In genomic region chr5:120674229-120675145, GRCm38 (mm10) we compare ENCODE assay signal across 9 mouse cellular contexts. TPM values are rescaled to one million over a fixed set of nuclear protein-coding genes. Genes with fewer than 3 reads are reported as not detected.
A peak's percentile ranks its signal among the peaks of the same experiment; 100 is the strongest.
DNase-seq lines count a peak whose midpoint lies in the region; ATAC-seq and TF ChIP-seq lines count a peak whose summit lies in the region.
"Had no signal": no experiment of that assay in that cellular context is flagged by ENCODE, and none has a peak within 500 bp of the region (broad histone marks: within the 10 kb centered on the region; RNA-seq: fewer than 3 reads in every experiment).

No protein-coding gene starts in this region.

- H3K36me3 ChIP-seq in kidney, adult 2 months (ENCODE audit: control insufficient read depth, insufficient read depth, low read length): no peaks in the 10 kb centered on the region
- no peaks in the 10 kb centered on the region for H3K36me3 ChIP-seq in hindbrain, embryonic 13.5 days
- H3K36me3 ChIP-seq in neural tube, embryonic 15.5 days: no peaks in the 10 kb centered on the region
- H3K36me3 ChIP-seq: liver, embryonic 15.5 days had no signal

- TF ChIP-seq CTCF in kidney, adult 2 months (conservative IDR thresholded peaks at IDR 0.05; ENCODE audit: insufficient read depth, insufficient read length, low read depth, low read length): no peak

- peak; percentile 25; the same call in 1 of the 2 replicates for ATAC-seq in hindbrain, embryonic 13.5 days (ENCODE audit: low FRiP score)
- ATAC-seq in neural tube, embryonic 15.5 days (ENCODE audit: low FRiP score): no peak
- no peak for ATAC-seq in megakaryocyte-erythroid progenitor cell, adult 5-6 weeks (replicated peaks; ENCODE audit: low FRiP score, low TSS enrichment, poor library complexity, severe bottlenecking)

- no peak overlapping the region for H3K9ac ChIP-seq in hindbrain, embryonic 13.5 days
- H3K9ac ChIP-seq in neural tube, embryonic 15.5 days (replicated peaks): no peak overlapping the region
- H3K9ac ChIP-seq: liver, embryonic 15.5 days had no signal

- H3K27ac ChIP-seq in kidney, adult 2 months (ENCODE audit: insufficient read depth, low read depth, low read length): no peak overlapping the region
- H3K27ac ChIP-seq in hindbrain, embryonic 13.5 days: no peak overlapping the region
- no peak overlapping the region for H3K27ac ChIP-seq in neural tube, embryonic 15.5 days (replicated peaks)
- H3K27ac ChIP-seq: liver, embryonic 15.5 days had no signal

- no peak for TF ChIP-seq POLR2A in kidney, adult 2 months (IDR thresholded peaks at IDR 0.05; ENCODE audit: low read depth, low read length)

- no peaks in the 10 kb centered on the region for H3K27me3 ChIP-seq in kidney, adult 2 months (replicated peaks; ENCODE audit: control insufficient read depth, insufficient read depth, low read length)
- H3K27me3 ChIP-seq in hindbrain, embryonic 13.5 days: 0 out of 2 replicates have a peak, but pooled peaks cover 8% of the 10 kb centered on the region
- peaks cover 3% of the 10 kb centered on the region; the same call in 1 of the 2 replicates for H3K27me3 ChIP-seq in neural tube, embryonic 15.5 days (replicated peaks)

- no peak overlapping the region for H3K4me3 ChIP-seq in kidney, adult 2 months (ENCODE audit: insufficient read depth, low read depth, low read length)
- no peak overlapping the region for H3K4me3 ChIP-seq in hindbrain, embryonic 13.5 days
- H3K4me3 ChIP-seq in neural tube, embryonic 15.5 days (replicated peaks): no peak overlapping the region
- H3K4me3 ChIP-seq: liver, embryonic 15.5 days had no signal

- H3K9me3 ChIP-seq in hindbrain, embryonic 13.5 days: no peaks in the 10 kb centered on the region
- H3K9me3 ChIP-seq in neural tube, embryonic 15.5 days (replicated peaks): no peaks in the 10 kb centered on the region
- H3K9me3 ChIP-seq: liver, embryonic 15.5 days had no signal

- no peaks in the 10 kb centered on the region for H3K4me1 ChIP-seq in kidney, adult 2 months (ENCODE audit: control insufficient read depth, insufficient read depth, low read length)
- H3K4me1 ChIP-seq in hindbrain, embryonic 13.5 days (replicated peaks): peaks cover 12% of the 10 kb centered on the region
- peaks cover 3% of the 10 kb centered on the region for H3K4me1 ChIP-seq in neural tube, embryonic 15.5 days
- H3K4me1 ChIP-seq: liver, embryonic 15.5 days had no signal

- intact Hi-C loops in heart, postnatal 36 days (cut with DNase I): no loop called here

- H3K4me2 ChIP-seq in hindbrain, embryonic 13.5 days: no peak overlapping the region
- H3K4me2 ChIP-seq in neural tube, embryonic 15.5 days: peak overlapping the region; percentile 20; the same call in 1 of the 2 replicates
- H3K4me2 ChIP-seq: liver, embryonic 15.5 days had no signal

- peak; percentile 2 for DNase-seq in kidney, adult 2 months
- no peak for DNase-seq in kidney, adult 18-20 months
- DNase-seq in Muller cell, postnatal 12 days (ENCODE audit: inconsistent ontology term): peak; percentile 45
- DNase-seq in adrenal gland, postnatal 14 days: no peak
- no peak for DNase-seq in heart, postnatal 36 days

- 24% methylated on average over 21 of the region's 21 CpGs for WGBS in kidney, adult 2 months
- WGBS in hindbrain, embryonic 13.5 days: 30% methylated on average over 21 of the region's 21 CpGs
- 29% methylated on average over 21 of the region's 21 CpGs for WGBS in neural tube, embryonic 15.5 days

RNA-seq across cellular contexts. Expression of gene Rasal1, which starts 25.9 kb away (rescaled TPM):
- polyA plus RNA-seq in kidney, adult 2 months (2012; rRNA removed): 2.3 and 3.4 TPM in 2 replicates
- 0.14 TPM in 2 replicates for polyA plus RNA-seq in hindbrain, embryonic 13.5 days (2015; fragmentation: Nextera tagmentation; extraction: Ambion mirVana)
- polyA plus RNA-seq in neural tube, embryonic 15.5 days (2015; fragmentation: Nextera tagmentation; extraction: Ambion mirVana): 0.24 and 0.93 TPM in 2 replicates
- not detected in 2 replicates for total RNA-seq in megakaryocyte-erythroid progenitor cell, adult 5-6 weeks (2014; fragmentation: Nextera tagmentation)
- not detected in 2 replicates for total RNA-seq in megakaryocyte-erythroid progenitor cell, adult 5-6 weeks (2017)
- total RNA-seq in adrenal gland, postnatal 14 days (2021): 8.3 and 13.1 TPM in 2 replicates
- total RNA-seq in heart, postnatal 36 days (2021): not detected

RNA-seq across cellular contexts. Expression of gene Dtx1, which starts 37.2 kb away (rescaled TPM):
- polyA plus RNA-seq in kidney, adult 2 months (2012; rRNA removed): 1.5 and 4.4 TPM in 2 replicates
- 34.5 and 34.8 TPM in 2 replicates for polyA plus RNA-seq in hindbrain, embryonic 13.5 days (2015; fragmentation: Nextera tagmentation; extraction: Ambion mirVana)
- polyA plus RNA-seq in neural tube, embryonic 15.5 days (2015; fragmentation: Nextera tagmentation; extraction: Ambion mirVana): 59.9 and 61.1 TPM in 2 replicates
- 8.7 TPM in 1 of 2 replicates, not detected in the other for total RNA-seq in megakaryocyte-erythroid progenitor cell, adult 5-6 weeks (2014; fragmentation: Nextera tagmentation)
- total RNA-seq in megakaryocyte-erythroid progenitor cell, adult 5-6 weeks (2017): 0.56 TPM in 1 of 2 replicates, not detected in the other
- 7.3 and 8.0 TPM in 2 replicates for total RNA-seq in adrenal gland, postnatal 14 days (2021)
- total RNA-seq in heart, postnatal 36 days (2021): 1 to 10 TPM; 1.8 to 1.9 TPM

RNA-seq across cellular contexts. Expression of gene Cfap73, which starts 40.5 kb away (rescaled TPM):
- polyA plus RNA-seq in kidney, adult 2 months (2012; rRNA removed): not detected in 2 replicates
- 0.28 and 0.49 TPM in 2 replicates for polyA plus RNA-seq in hindbrain, embryonic 13.5 days (2015; fragmentation: Nextera tagmentation; extraction: Ambion mirVana)
- polyA plus RNA-seq in neural tube, embryonic 15.5 days (2015; fragmentation: Nextera tagmentation; extraction: Ambion mirVana): 0.33 and 0.80 TPM in 2 replicates
- not detected in 2 replicates for total RNA-seq in megakaryocyte-erythroid progenitor cell, adult 5-6 weeks (2014; fragmentation: Nextera tagmentation)
- total RNA-seq in megakaryocyte-erythroid progenitor cell, adult 5-6 weeks (2017): not detected in 2 replicates
- total RNA-seq in adrenal gland, postnatal 14 days (2021): 0.63 and 0.98 TPM in 2 replicates
- not detected for total RNA-seq in heart, postnatal 36 days (2021)
- polyA plus RNA-seq: liver, embryonic 15.5 days had no signal

Comparison
In these comparisons a context has a peak if more than half of its experiments do, and no peak if none do; other contexts are left out.
1. DNase-seq: peak in kidney, adult 2 months (single experiment) and Muller cell, postnatal 12 days (single experiment); none in kidney, adult 18-20 months (single experiment), adrenal gland, postnatal 14 days (single experiment) and heart, postnatal 36 days (0 of 2).